Mouse (Mus musculus) lung, adult 2 months (tissue): ENCODE measurements around the gene Hnrnpa1.

ENCODE experiments used
- CTCF ChIP-seq: fragments of 200-500 bp; IDR thresholded peaks from 2 replicates; pipeline ENCODE4 v1.5.1; 2011; ENCODE audit warnings: mild to moderate bottlenecking, low read length, control low read depth; ENCODE audit not compliant: insufficient read depth
- POLR2A ChIP-seq: fragments of 200-500 bp; IDR thresholded peaks from 2 replicates; pipeline ENCODE4 v1.6.1; 2011; ENCODE audit warnings: low read depth, mild to moderate bottlenecking, control low read depth, low read length, borderline replicate concordance; ENCODE audit errors: extremely low read depth

DNA sequence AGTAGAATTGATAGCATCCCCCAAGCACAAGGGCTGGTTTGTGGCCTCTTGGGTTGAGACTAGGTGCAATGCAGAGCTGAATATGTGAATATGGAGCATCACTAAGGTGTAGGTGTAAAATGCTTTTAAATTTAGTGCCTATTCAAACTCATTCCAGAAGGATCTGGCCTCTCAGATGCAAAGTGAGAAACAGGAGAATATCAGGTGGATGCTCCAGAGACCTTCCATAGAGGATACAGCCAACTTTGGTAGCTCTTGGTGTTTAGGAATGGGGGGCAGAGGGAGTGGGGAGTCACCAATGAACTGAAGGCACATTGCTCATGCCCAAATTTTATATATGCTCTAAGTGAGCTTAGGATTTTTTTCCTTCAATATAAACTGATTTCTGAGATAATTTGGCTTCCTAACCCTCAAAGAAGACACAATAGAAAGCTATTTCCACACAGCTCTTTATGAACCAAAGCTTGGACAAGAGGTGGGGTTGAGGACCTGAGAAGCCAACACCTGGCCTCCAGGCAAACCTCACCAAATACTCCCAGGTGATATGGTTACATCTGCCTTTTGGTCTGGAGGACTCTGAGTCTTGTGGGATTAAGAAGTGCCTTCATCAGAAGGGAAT, 7.7 kb downstream of the Hnrnpa1 start:
- no peak for TF ChIP-seq CTCF
- TF ChIP-seq POLR2A, result no peak
